Mouse (Mus musculus) intestine, embryonic 14.5 days (tissue): ENCODE measurements around the gene Prkab2. TPM values are rescaled to one million over a fixed set of nuclear protein-coding genes. Genes with fewer than 3 reads are reported as not detected.
A peak's percentile ranks its signal among the peaks of the same experiment; 100 is the strongest.

Source experiments
- ATAC-seq: fragments of 200-750 bp; cut with Nextera tagmentation; replicated peaks from 2 replicates; pipeline ENCODE4 v1.8.0; 2017; ENCODE audit warnings: low read depth, moderate number of reproducible peaks, moderate TSS enrichment, moderate library complexity; ENCODE audit not compliant: low FRiP score, low TSS enrichment
- DNase-seq: peaks from one replicate; pipeline ENCODE4 v3.0.0-alpha.2; 2018; ENCODE audit warnings: low spot score
- H3K27ac ChIP-seq: fragments of 300-500 bp; sonication (generic); 2 replicates; pipeline ENCODE4 v1.5.1; 2014; ENCODE audit warnings: low read depth, mild to moderate bottlenecking, control low read depth
- H3K27me3 ChIP-seq: fragments of 300-500 bp; sonication (generic); replicated peaks from 2 replicates; pipeline ENCODE4 v1.6.1; 2014; ENCODE audit warnings: low read length, control low read depth; ENCODE audit not compliant: control insufficient read depth, insufficient read depth
- H3K36me3 ChIP-seq: fragments of 300-500 bp; sonication (generic); 2 replicates; pipeline ENCODE4 v1.6.1; 2014; ENCODE audit warnings: low read length, control low read depth; ENCODE audit not compliant: control insufficient read depth, insufficient read depth
- H3K4me1 ChIP-seq: fragments of 300-500 bp; sonication (generic); replicated peaks from 2 replicates; pipeline ENCODE4 v1.6.1; 2014; ENCODE audit warnings: low read length, control low read depth, mixed read lengths; ENCODE audit not compliant: control insufficient read depth, insufficient read depth
- H3K4me2 ChIP-seq: fragments of 300-500 bp; sonication (generic); 2 replicates; pipeline ENCODE4 v1.6.1; 2014; ENCODE audit warnings: low read length
- H3K4me3 ChIP-seq: fragments of 300-500 bp; sonication (generic); 2 replicates; pipeline ENCODE4 v1.5.1; 2014; ENCODE audit warnings: low read depth, low read length, control low read depth, mixed read lengths
- H3K9ac ChIP-seq: fragments of 300-500 bp; sonication (generic); 2 replicates; pipeline ENCODE4 v1.6.1; 2014; ENCODE audit warnings: mild to moderate bottlenecking, low read length
- H3K9me3 ChIP-seq: fragments of 300-500 bp; sonication (generic); 2 replicates; pipeline ENCODE4 v1.6.1; 2016; ENCODE audit warnings: low read length, control low read depth; ENCODE audit not compliant: control insufficient read depth
- WGBS: fragments of 180-500 bp; shearing (Covaris S2); extraction: QIAGEN DNeasy Blood & Tissue Kit; methylation state at CpG from one replicate; pipeline ENCODE4 v1.1.7; 2014; 5-methylcytosine and 5-hydroxymethylcytosine counted together
- polyA plus RNA-seq: library from polyadenylated mRNA; unstranded; fragments of >200 nt; fragmentation: Nextera tagmentation; extraction: Ambion mirVana; gene quantifications from 2 replicates; pipeline ENCODE4 v1.2.1, GENCODE M21; 2014

The Prkab2 gene
- polyA plus RNA-seq, 1 experiment from 2014 or later, result 7.6 TPM

GRCm38 (mm10) chr3:97620657-97621056 lies 37.3 kb upstream of the Prkab2 start:
- 78% methylated on average over 4 of the region's 4 CpGs for WGBS
- Histone ChIP-seq H3K9me3 (no peaks in the 10 kb centered on the region), H3K27ac (no peak overlapping the region), H3K36me3 (no peaks in the 10 kb centered on the region), H3K27me3 (no peaks in the 10 kb centered on the region), H3K4me2 (no peak overlapping the region), H3K4me1 (no peaks in the 10 kb centered on the region), H3K9ac (no peak overlapping the region), H3K4me3 (no peak overlapping the region)
- ATAC-seq (no peak), DNase-seq (no peak)

- DNase-seq (no peak), ATAC-seq (no peak)
- no peaks in the 10 kb centered on the region for H3K9me3 ChIP-seq
- H3K36me3 ChIP-seq, result no peaks in the 10 kb centered on the region
- H3K4me3 ChIP-seq, result no peak overlapping the region
- H3K4me2 ChIP-seq, result no peak overlapping the region
- H3K4me1 ChIP-seq, result no peaks in the 10 kb centered on the region; the same call in 1 of the 2 replicates
- 49% methylated on average over 2 of the region's 2 CpGs for WGBS
- no peak overlapping the region for H3K9ac ChIP-seq
- H3K27ac ChIP-seq, result no peak overlapping the region
- no peaks in the 10 kb centered on the region for H3K27me3 ChIP-seq
Observed at GRCm38 (mm10) chr3:97624611-97625010, 33.4 kb upstream of the Prkab2 start.

GRCm38 (mm10) chr3:97627893-97628292 lies 30.1 kb upstream of the Prkab2 start:
- Histone ChIP-seq H3K4me3 (peak overlapping the region; percentile 52), H3K36me3 (no peaks in the 10 kb centered on the region), H3K9me3 (no peaks in the 10 kb centered on the region), H3K4me1 (no peaks in the 10 kb centered on the region; the same call in 1 of the 2 replicates), H3K27me3 (no peaks in the 10 kb centered on the region), H3K9ac (no peak overlapping the region), H3K4me2 (peak overlapping the region; percentile 80), H3K27ac (no peak overlapping the region)
- ATAC-seq (no peak), DNase-seq (no peak)
- WGBS, result 68% methylated on average over 7 of the region's 7 CpGs

GRCm38 (mm10) chr3:97628391-97629001 lies 29.5 kb upstream of the Prkab2 start, which contains the start of gene Fmo5:
Fmo5 (plus strand) TSS chr3:97628804.
- Histone ChIP-seq H3K27me3 (no peaks in the 10 kb centered on the region), H3K4me2 (peak within 1 kb of the TSS; percentile 80), H3K9ac (peak within 1 kb of the TSS; percentile 32), H3K4me3 (peak within 1 kb of the TSS; percentile 52), H3K4me1 (no peaks in the 10 kb centered on the region; the same call in 1 of the 2 replicates), H3K27ac (0 out of 2 replicates have a peak within 1 kb of the TSS, but pooled peaks have one; percentile 6), H3K9me3 (no peaks in the 10 kb centered on the region), H3K36me3 (no peaks in the 10 kb centered on the region)
- DNase-seq, result peak; percentile 77
- ATAC-seq, result peak; percentile 93
- 1% methylated on average over 18 of the region's 18 CpGs for WGBS

GRCm38 (mm10) chr3:97629941-97630340 lies 28.1 kb upstream of the Prkab2 start:
- Histone ChIP-seq H3K4me3 (no peak overlapping the region), H3K36me3 (no peaks in the 10 kb centered on the region), H3K9ac (no peak overlapping the region), H3K27me3 (no peaks in the 10 kb centered on the region), H3K9me3 (no peaks in the 10 kb centered on the region), H3K27ac (no peak overlapping the region), H3K4me1 (peaks cover 4% of the 10 kb centered on the region; the same call in 1 of the 2 replicates), H3K4me2 (no peak overlapping the region)
- DNase-seq (no peak), ATAC-seq (no peak)
- WGBS, result 80% methylated on average over 4 of the region's 4 CpGs

GRCm38 (mm10) chr3:97630746-97631145 lies 27.2 kb upstream of the Prkab2 start:
- 91% methylated on average over 4 of the region's 4 CpGs for WGBS
- H3K4me1 ChIP-seq, result peaks cover 4% of the 10 kb centered on the region; the same call in 1 of the 2 replicates
- ATAC-seq, result no peak
- H3K9me3 ChIP-seq, result no peaks in the 10 kb centered on the region
- no peak overlapping the region for H3K4me2 ChIP-seq
- H3K27ac ChIP-seq, result no peak overlapping the region
- H3K9ac ChIP-seq, result no peak overlapping the region
- H3K4me3 ChIP-seq, result no peak overlapping the region
- no peaks in the 10 kb centered on the region for H3K36me3 ChIP-seq
- no peak for DNase-seq
- H3K27me3 ChIP-seq, result no peaks in the 10 kb centered on the region

- H3K4me2 ChIP-seq, result no peak overlapping the region
- H3K4me1 ChIP-seq, result peaks cover 4% of the 10 kb centered on the region; the same call in 1 of the 2 replicates
- no peaks in the 10 kb centered on the region for H3K36me3 ChIP-seq
- no peak overlapping the region for H3K4me3 ChIP-seq
- no peak overlapping the region for H3K27ac ChIP-seq
- no peaks in the 10 kb centered on the region for H3K9me3 ChIP-seq
- WGBS, result 82% methylated on average over 8 of the region's 8 CpGs
- DNase-seq, result no peak
- ATAC-seq, result no peak
- no peak overlapping the region for H3K9ac ChIP-seq
- no peaks in the 10 kb centered on the region for H3K27me3 ChIP-seq
Observed at GRCm38 (mm10) chr3:97631258-97631860, 26.6 kb upstream of the Prkab2 start.

- H3K4me1 ChIP-seq, result 0 out of 2 replicates have a peak, but pooled peaks cover 4% of the 10 kb centered on the region
- no peak overlapping the region for H3K27ac ChIP-seq
- DNase-seq (no peak), ATAC-seq (no peak)
- no peaks in the 10 kb centered on the region for H3K27me3 ChIP-seq
- H3K4me3 ChIP-seq, result no peak overlapping the region
- WGBS, result 74% methylated on average over 4 of the region's 4 CpGs
- no peak overlapping the region for H3K4me2 ChIP-seq
- no peak overlapping the region for H3K9ac ChIP-seq
- no peaks in the 10 kb centered on the region for H3K36me3 ChIP-seq
- no peaks in the 10 kb centered on the region for H3K9me3 ChIP-seq
Observed at GRCm38 (mm10) chr3:97633456-97633855, 24.5 kb upstream of the Prkab2 start.
